Mouse (Mus musculus) CH12F3 (cell line): ENCODE measurements around the gene Tmem186.

Source experiments
- in situ Hi-C: fragments of 300-500 bp; cut with MboI; formaldehyde crosslinking; loops from 2 replicates; pipeline ENCODE4 v1.14.3; 2020; ENCODE audit warnings: low sequenced_read_pairs

The Tmem186 gene

GRCm38 (mm10) chr16:8637217-8638051 is at the start of gene Tmem186, which contains the start of gene Pmm2:
Gene Tmem186, minus strand, starts transcription at chr16:8637712.
Gene Pmm2, plus strand, starts transcription at chr16:8637674.
- in situ Hi-C loops, result no loop called here

- in situ Hi-C loops, result loop anchor here (10.0 kb wide), 1 partner anchor 178 kb away; no protein-coding TSS in a partner anchor
These were observed 49.5 kb upstream of the Tmem186 start for GRCm38 (mm10) chr16:8686871-8687535.

GRCm38 (mm10) chr16:8686121-8686870 is 48.8 kb upstream of the Tmem186 start:
- in situ Hi-C loops, result loop anchor here (10.0 kb wide), 1 partner anchor 179 kb away; no protein-coding TSS in a partner anchor

- in situ Hi-C loops, result loop anchor here (10.0 kb wide), 1 partner anchor 180 kb away; no protein-coding TSS in a partner anchor
These were observed 47.6 kb upstream of the Tmem186 start for GRCm38 (mm10) chr16:8685087-8685486.

GRCm38 (mm10) chr16:8680470-8680869 is 43.0 kb upstream of the Tmem186 start, which contains the start of gene Gm5767:
Gene Gm5767, plus strand, starts transcription at chr16:8680770.
- in situ Hi-C loops, result loop anchor here (10.0 kb wide), 1 partner anchor 184 kb away; no protein-coding TSS in a partner anchor

GRCm38 (mm10) chr16:8679780-8680179 is 42.3 kb upstream of the Tmem186 start:
- in situ Hi-C loops, result loop anchor here (5.0 to 10.0 kb wide), 3 partner anchors 185 to 267 kb away; no protein-coding TSS in a partner anchor

GRCm38 (mm10) chr16:8678676-8679075 is 41.2 kb upstream of the Tmem186 start:
- in situ Hi-C loops, result loop anchor here (5.0 kb wide), 2 partner anchors 186 to 266 kb away; no protein-coding TSS in a partner anchor

GRCm38 (mm10) chr16:8678035-8678434 is 40.5 kb upstream of the Tmem186 start:
- in situ Hi-C loops, result loop anchor here (5.0 kb wide), 2 partner anchors 186 to 266 kb away; no protein-coding TSS in a partner anchor

- in situ Hi-C loops, result loop anchor here (5.0 kb wide), 2 partner anchors 184 to 264 kb away; no protein-coding TSS in a partner anchor
These were observed 39.3 kb upstream of the Tmem186 start for GRCm38 (mm10) chr16:8676800-8677199.

- in situ Hi-C loops, result loop anchor here (5.0 kb wide), 2 partner anchors 184 to 264 kb away; no protein-coding TSS in a partner anchor
These were observed 38.7 kb upstream of the Tmem186 start for GRCm38 (mm10) chr16:8676228-8676627.

GRCm38 (mm10) chr16:8675559-8675958 is 38.0 kb upstream of the Tmem186 start:
- in situ Hi-C loops, result loop anchor here (5.0 kb wide), 2 partner anchors 183 to 263 kb away; no protein-coding TSS in a partner anchor

GRCm38 (mm10) chr16:8674165-8674564 is 36.7 kb upstream of the Tmem186 start:
- in situ Hi-C loops, result no loop called here

- in situ Hi-C loops, result no loop called here
These were observed 35.8 kb upstream of the Tmem186 start for GRCm38 (mm10) chr16:8673343-8673742.

- in situ Hi-C loops, result no loop called here
These were observed 35.3 kb upstream of the Tmem186 start for GRCm38 (mm10) chr16:8672811-8673210.

GRCm38 (mm10) chr16:8672350-8672687 is 34.8 kb upstream of the Tmem186 start:
- in situ Hi-C loops, result no loop called here

- in situ Hi-C loops, result no loop called here
These were observed 34.2 kb upstream of the Tmem186 start, which contains the start of gene Carhsp1 for GRCm38 (mm10) chr16:8671551-8672349. Gene Carhsp1, minus strand, starts transcription at chr16:8672155.

- in situ Hi-C loops, result no loop called here
These were observed 32.8 kb upstream of the Tmem186 start for GRCm38 (mm10) chr16:8670041-8671035.

GRCm38 (mm10) chr16:8669432-8669831 is 31.9 kb upstream of the Tmem186 start:
- in situ Hi-C loops, result no loop called here
